Mouse (Mus musculus): ENCODE measurements around the gene Pamr1. TPM values are rescaled to one million over a fixed set of nuclear protein-coding genes. Genes with fewer than 3 reads are reported as not detected.

Gene Pamr1
- total and polyA plus RNA-seq, 3 experiments = not detected

DNA sequence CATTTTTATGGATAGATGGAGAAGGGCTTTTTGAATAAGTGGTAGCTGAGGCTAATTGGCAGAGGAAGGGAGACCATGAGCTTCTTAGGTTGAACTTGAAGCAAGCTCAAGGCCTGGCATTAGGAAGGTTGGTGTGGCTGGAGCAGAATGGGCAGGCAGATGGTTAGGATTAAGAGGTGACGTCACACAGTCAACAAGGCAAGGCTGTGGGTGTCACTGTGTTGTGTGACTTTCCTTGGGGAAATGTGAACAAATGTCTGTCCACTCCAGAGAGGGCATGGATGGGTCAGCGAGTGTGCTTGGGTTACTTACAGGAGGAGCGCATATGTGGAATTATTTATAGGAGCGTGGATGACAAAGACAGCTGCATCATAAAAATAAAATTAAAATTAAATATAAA, 50.7 kb downstream of the Pamr1 start:
- Histone ChIP-seq H3K9ac (ENCODE audit: control insufficient read depth, low read depth, low read length, poor library complexity, severe bottlenecking) (no peak overlapping the region), H3K9me3 (replicated peaks; ENCODE audit: insufficient read depth, low read length) (no peaks in the 10 kb centered on the region), H3K27me3 (ENCODE audit: control insufficient read depth in 1 of 2, insufficient read depth in 2 of 2, low read length in 2 of 2) (no peaks in the 10 kb centered on the region; a peak in 1 of 4 replicates), H3K27ac (ENCODE audit: control insufficient read depth, low read depth, low read length) (no peak overlapping the region), H3K4me3 (ENCODE audit: control insufficient read depth in 1 of 2, insufficient read depth in 1 of 2, low read depth in 2 of 2, low read length in 2 of 2) (no peak overlapping the region), H3K4me1 (ENCODE audit: control insufficient read depth in 1 of 2, insufficient read depth in 2 of 2, low read length in 2 of 2) (peaks cover 0 to 2% of the 10 kb centered on the region in 2 experiments; a peak in 1 of 4 replicates), H3K36me3 (ENCODE audit: control insufficient read depth in 1 of 2, insufficient read depth in 2 of 2, low read length in 2 of 2) (no peaks in the 10 kb centered on the region), H3K79me2 (ENCODE audit: control insufficient read depth, insufficient read depth, low read length, poor library complexity) (no peaks in the 10 kb centered on the region)
- DNase-seq (ENCODE audit: low read depth, low spot score) = no peak
- TF ChIP-seq MAZ (IDR thresholded peaks at IDR 0.05; ENCODE audit: low read depth, low read length) (no peak), POLR2AphosphoS5 (IDR thresholded peaks at IDR 0.05; ENCODE audit: borderline replicate concordance, low read depth, low read length) (no peak), SIN3A (IDR thresholded peaks at IDR 0.05; ENCODE audit: low read length) (no peak), NRF1 (IDR thresholded peaks at IDR 0.05; ENCODE audit: insufficient read depth, low read depth, low read length, poor library complexity, severe bottlenecking) (no peak), CHD2 (IDR thresholded peaks at IDR 0.05; ENCODE audit: low read length) (no peak), UBTF (IDR thresholded peaks at IDR 0.05; ENCODE audit: borderline replicate concordance, insufficient read depth, low read depth, low read length) (no peak), SMC3 (IDR thresholded peaks at IDR 0.05; ENCODE audit: low read depth, low read length) (no peak), MAX (IDR thresholded peaks at IDR 0.05; ENCODE audit: low read length) (no peak), E2F4 (IDR thresholded peaks at IDR 0.05; ENCODE audit: borderline replicate concordance, low read depth, low read length) (no peak), POLR2A (IDR thresholded peaks at IDR 0.05; ENCODE audit: control insufficient read depth in 1 of 2, insufficient read depth in 1 of 2, low read depth in 1 of 2, low read length in 2 of 2, poor library complexity in 1 of 2) (no peak), CTCF (IDR thresholded peaks at IDR 0.05 in 2 of 3, conservative IDR thresholded peaks at IDR 0.05 in 1 of 3; ENCODE audit: control insufficient read depth in 1 of 3, insufficient read depth in 1 of 3, low read depth in 2 of 3, low read length in 3 of 3, poor library complexity in 1 of 3, severe bottlenecking in 1 of 3) (no peak), RAD21 (IDR thresholded peaks at IDR 0.05; ENCODE audit: low read depth, low read length) (no peak), GATA1 (IDR thresholded peaks at IDR 0.05; ENCODE audit: low read depth, low read length) (no peak), RCOR1 (IDR thresholded peaks at IDR 0.05; ENCODE audit: low read depth, low read length) (no peak), TCF12 (IDR thresholded peaks at IDR 0.05; ENCODE audit: low read depth, low read length) (no peak), ETS1 (IDR thresholded peaks at IDR 0.05; ENCODE audit: low read depth, low read length) (no peak), ZC3H11A (IDR thresholded peaks at IDR 0.05; ENCODE audit: low read depth, low read length) (no peak), EP300 (IDR thresholded peaks at IDR 0.05; ENCODE audit: low read depth in 1 of 2, low read length in 2 of 2) (no peak)

DNA sequence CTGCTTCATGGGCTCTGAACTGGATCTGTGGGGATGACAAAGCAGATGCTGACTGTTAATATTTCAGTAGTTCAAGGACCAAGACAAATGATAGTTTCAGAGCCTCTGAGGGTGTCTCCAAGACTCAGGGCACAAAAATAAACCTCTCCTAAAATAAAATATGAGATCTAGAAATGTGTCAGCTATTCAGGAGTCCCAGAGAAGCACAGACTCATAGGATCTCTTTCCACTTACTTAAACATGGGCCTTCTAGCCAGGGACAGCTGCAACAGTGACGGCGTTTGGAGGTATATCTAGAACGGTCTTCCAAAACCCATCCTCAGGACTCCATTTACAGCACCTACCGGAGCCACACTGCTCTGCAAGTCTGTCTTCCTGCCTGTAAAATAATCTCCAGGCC, 60.7 kb downstream of the Pamr1 start:
- TF ChIP-seq POLR2AphosphoS2 (IDR thresholded peaks at IDR 0.05; ENCODE audit: low read length) (no peak), NRF1 (IDR thresholded peaks at IDR 0.05; ENCODE audit: insufficient read depth, low read depth, low read length, poor library complexity, severe bottlenecking) (no peak), TBP (IDR thresholded peaks at IDR 0.05; ENCODE audit: low read depth, low read length) (no peak), EP300 (IDR thresholded peaks at IDR 0.05; ENCODE audit: low read depth in 1 of 2, low read length in 2 of 2) (no peak), HCFC1 (IDR thresholded peaks at IDR 0.05; ENCODE audit: low read depth, low read length) (no peak), MXI1 (IDR thresholded peaks at IDR 0.05; ENCODE audit: low read depth, low read length) (no peak), TCF12 (IDR thresholded peaks at IDR 0.05; ENCODE audit: low read depth, low read length) (no peak), KAT2A (conservative IDR thresholded peaks at IDR 0.05; ENCODE audit: low read depth, low read length) (no peak), MYB (IDR thresholded peaks at IDR 0.05; ENCODE audit: low read depth, low read length) (no peak), SMC3 (IDR thresholded peaks at IDR 0.05; ENCODE audit: low read depth, low read length) (no peak), SIN3A (IDR thresholded peaks at IDR 0.05; ENCODE audit: low read length) (no peak), UBTF (IDR thresholded peaks at IDR 0.05; ENCODE audit: borderline replicate concordance, insufficient read depth, low read depth, low read length) (no peak), MAFK (IDR thresholded peaks at IDR 0.05; ENCODE audit: borderline replicate concordance, low read depth, low read length) (no peak), USF1 (IDR thresholded peaks at IDR 0.05; ENCODE audit: low read depth, low read length) (no peak), RAD21 (IDR thresholded peaks at IDR 0.05; ENCODE audit: low read depth, low read length) (no peak), TAL1 (IDR thresholded peaks at IDR 0.05; ENCODE audit: low read length) (no peak), USF2 (IDR thresholded peaks at IDR 0.05; ENCODE audit: borderline replicate concordance in 1 of 2, insufficient read depth in 1 of 2, low read depth in 1 of 2, low read length in 2 of 2) (no peak), JUND (IDR thresholded peaks at IDR 0.05; ENCODE audit: low read depth, low read length) (no peak), MAX (IDR thresholded peaks at IDR 0.05; ENCODE audit: low read length) (no peak), NELFE (IDR thresholded peaks at IDR 0.05; ENCODE audit: low read depth, low read length) (no peak)
- H3K4me1 ChIP-seq (ENCODE audit: control insufficient read depth in 1 of 2, insufficient read depth in 2 of 2, low read length in 2 of 2) = no peaks in the 10 kb centered on the region
- H3K27me3 ChIP-seq (ENCODE audit: control insufficient read depth in 1 of 2, insufficient read depth in 2 of 2, low read length in 2 of 2) = peaks cover 5 to 6% of the 10 kb centered on the region in 2 experiments; a peak in 3 of 4 replicates
- DNase-seq (ENCODE audit: low read depth, low spot score) = no peak
- no peak overlapping the region for H3K9ac ChIP-seq (ENCODE audit: control insufficient read depth, low read depth, low read length, poor library complexity, severe bottlenecking)
- H3K4me3 ChIP-seq (ENCODE audit: control insufficient read depth in 1 of 2, insufficient read depth in 1 of 2, low read depth in 2 of 2, low read length in 2 of 2) = no peak overlapping the region
- no peaks in the 10 kb centered on the region for H3K36me3 ChIP-seq (ENCODE audit: control insufficient read depth in 1 of 2, insufficient read depth in 2 of 2, low read length in 2 of 2)
- no peaks in the 10 kb centered on the region for H3K9me3 ChIP-seq (replicated peaks; ENCODE audit: insufficient read depth, low read length)
- H3K27ac ChIP-seq (ENCODE audit: control insufficient read depth, low read depth, low read length) = no peak overlapping the region
- H3K79me2 ChIP-seq (ENCODE audit: control insufficient read depth, insufficient read depth, low read length, poor library complexity) = no peaks in the 10 kb centered on the region

Data from MEL (cell line).